Mouse (Mus musculus): Measurements from ENCODE around the gene Gm7233.
A peak's percentile ranks its signal among the peaks of the same experiment; 100 is the strongest.
"Not testable (repeated sequence)": the region's sequence is repeated elsewhere in the genome, so short reads cannot be mapped to it uniquely, and the experiment has no call there.

Gm7233 gene

GRCm38 (mm10) chr14:43179567-43179966 is at the start of gene Gm7233:
Gm7233 (plus strand) TSS chr14:43179867.
- DNase-seq, result not testable (repeated sequence)

- DNase-seq, result peak in 1 of 2 experiments; percentile 2
These were observed 12.5 kb upstream of the Gm7233 start for GRCm38 (mm10) chr14:43167189-43167588.

- not testable (repeated sequence) for DNase-seq
These were observed 11.7 kb upstream of the Gm7233 start for GRCm38 (mm10) chr14:43167942-43168341.

GRCm38 (mm10) chr14:43168573-43169170 is 11.0 kb upstream of the Gm7233 start:
- DNase-seq, result not testable (repeated sequence)

- DNase-seq, result not testable (repeated sequence)
These were observed 55.5 kb downstream of the Gm7233 start, which contains the start of gene Gm8122 for GRCm38 (mm10) chr14:43235204-43235603. Gm8122 (minus strand) TSS chr14:43235304.

Data from kidney, adult 8-10 months (tissue).